Mouse (Mus musculus): ENCODE data around the gene Ppl. TPM values are rescaled to one million over a fixed set of nuclear protein-coding genes. Genes with fewer than 3 reads are reported as not detected.

The Ppl gene
- polyA plus RNA-seq, 1 experiment from 2014 or later = 1.3 TPM

Other genes with a start within 250 kb of the Ppl start
- 115 and 120 TPM in 2 replicates for gene Mgrn1, start 246.2 kb downstream of the Ppl start, polyA plus RNA-seq (2014; fragmentation: Nextera tagmentation; extraction: Ambion mirVana)
- 126 and 128 TPM in 2 replicates for gene Nudt16l1, start 193.7 kb downstream of the Ppl start, polyA plus RNA-seq (2014; fragmentation: Nextera tagmentation; extraction: Ambion mirVana)
- 26.6 and 32.3 TPM in 2 replicates for gene Anks3, start 168.2 kb downstream of the Ppl start, polyA plus RNA-seq (2014; fragmentation: Nextera tagmentation; extraction: Ambion mirVana)
- gene Sept12, start 134.6 kb downstream of the Ppl start, polyA plus RNA-seq (2014; fragmentation: Nextera tagmentation; extraction: Ambion mirVana) = not detected in 2 replicates
- gene Smim22, start 125.1 kb downstream of the Ppl start, polyA plus RNA-seq (2014; fragmentation: Nextera tagmentation; extraction: Ambion mirVana) = 3.3 and 4.2 TPM in 2 replicates
- 58.9 and 59.6 TPM in 2 replicates for gene Rogdi, start 118.9 kb downstream of the Ppl start, polyA plus RNA-seq (2014; fragmentation: Nextera tagmentation; extraction: Ambion mirVana)
- gene Glyr1, start 82.6 kb downstream of the Ppl start, polyA plus RNA-seq (2014; fragmentation: Nextera tagmentation; extraction: Ambion mirVana) = 59.7 and 68.3 TPM in 2 replicates
- gene Ubn1, start 82.4 kb downstream of the Ppl start, polyA plus RNA-seq (2014; fragmentation: Nextera tagmentation; extraction: Ambion mirVana) = 17.1 and 17.4 TPM in 2 replicates
- 0.03 TPM in 1 of 2 replicates, not detected in the other for gene Sec14l5, start 14.7 kb upstream of the Ppl start, polyA plus RNA-seq (2014; fragmentation: Nextera tagmentation; extraction: Ambion mirVana)
- 13.1 and 13.7 TPM in 2 replicates for gene Nagpa, start 71.6 kb upstream of the Ppl start, polyA plus RNA-seq (2014; fragmentation: Nextera tagmentation; extraction: Ambion mirVana)
- 5.1 and 6.3 TPM in 2 replicates for gene AU021092, start 89.9 kb upstream of the Ppl start, polyA plus RNA-seq (2014; fragmentation: Nextera tagmentation; extraction: Ambion mirVana)
- gene Alg1, start 101.2 kb upstream of the Ppl start, polyA plus RNA-seq (2014; fragmentation: Nextera tagmentation; extraction: Ambion mirVana) = 27.9 and 29.5 TPM in 2 replicates
- gene Eef2kmt, start 123.6 kb upstream of the Ppl start, polyA plus RNA-seq (2014; fragmentation: Nextera tagmentation; extraction: Ambion mirVana) = 31.2 and 31.7 TPM in 2 replicates

Data from heart, embryonic 14.5 days (tissue).